Mouse (Mus musculus) intestine, postnatal 0 days (tissue): ENCODE results near the gene Mcur1. TPM values are rescaled to one million over a fixed set of nuclear protein-coding genes. Genes with fewer than 3 reads are reported as not detected.
A peak's percentile ranks its signal among the peaks of the same experiment; 100 is the strongest.

ENCODE experiments used
- ATAC-seq: fragments of 200-750 bp; cut with Nextera tagmentation; 2 replicates; pipeline ENCODE4 v1.8.0; 2017; ENCODE audit warnings: mild to moderate bottlenecking, moderate TSS enrichment, moderate library complexity
- H3K27ac ChIP-seq: fragments of 300-500 bp; sonication (generic); 2 replicates; pipeline ENCODE4 v1.5.1; 2014; ENCODE audit warnings: mild to moderate bottlenecking, low read depth, low read length, moderate library complexity
- H3K27me3 ChIP-seq: fragments of 300-500 bp; sonication (generic); replicated peaks from 2 replicates; pipeline ENCODE4 v1.6.1; 2014; ENCODE audit warnings: low read length, mixed read lengths; ENCODE audit not compliant: control insufficient read depth, insufficient read depth
- H3K36me3 ChIP-seq: fragments of 300-500 bp; sonication (generic); 2 replicates; pipeline ENCODE4 v1.6.1; 2014; ENCODE audit warnings: mild to moderate bottlenecking, moderate library complexity; ENCODE audit not compliant: control insufficient read depth, insufficient read depth
- H3K4me1 ChIP-seq: fragments of 300-500 bp; sonication (generic); replicated peaks from 2 replicates; pipeline ENCODE4 v1.6.1; 2014; ENCODE audit warnings: antibody characterized with exemption, low read length, mixed read lengths; ENCODE audit not compliant: control insufficient read depth, insufficient read depth
- H3K4me2 ChIP-seq: fragments of 300-500 bp; sonication (generic); replicated peaks from 2 replicates; pipeline ENCODE4 v1.6.1; 2014; ENCODE audit warnings: low read depth, mild to moderate bottlenecking, moderate library complexity
- H3K4me3 ChIP-seq: fragments of 300-500 bp; sonication (generic); 2 replicates; pipeline ENCODE4 v1.5.1; 2014; ENCODE audit warnings: low read depth, low read length
- H3K9ac ChIP-seq: fragments of 300-500 bp; sonication (generic); 2 replicates; pipeline ENCODE4 v1.6.1; 2014; ENCODE audit warnings: mild to moderate bottlenecking, low read depth, low read length
- H3K9me3 ChIP-seq: fragments of 300-500 bp; sonication (generic); 2 replicates; pipeline ENCODE4 v1.6.1; 2016; ENCODE audit warnings: mixed run types; ENCODE audit not compliant: control insufficient read depth
- CTCF ChIP-seq: sonication (generic); IDR thresholded peaks from 2 replicates; pipeline ENCODE4 v1.5.1; 2016; ENCODE audit warnings: low read depth, mild to moderate bottlenecking, control low read depth, antibody characterized with exemption, moderate library complexity
- WGBS: fragments of 180-500 bp; shearing (Covaris S2); extraction: QIAGEN DNeasy Blood & Tissue Kit; methylation state at CpG from one replicate; pipeline ENCODE4 v1.1.7; 2014; 5-methylcytosine and 5-hydroxymethylcytosine counted together
- polyA plus RNA-seq: library from polyadenylated mRNA; unstranded; fragments of >200 nt; fragmentation: Nextera tagmentation; extraction: Ambion mirVana; gene quantifications from 2 replicates; pipeline ENCODE4 v1.2.1, GENCODE M21; 2015

The Mcur1 gene
- polyA plus RNA-seq, 1 experiment from 2014 or later = 15.4 TPM

DNA sequence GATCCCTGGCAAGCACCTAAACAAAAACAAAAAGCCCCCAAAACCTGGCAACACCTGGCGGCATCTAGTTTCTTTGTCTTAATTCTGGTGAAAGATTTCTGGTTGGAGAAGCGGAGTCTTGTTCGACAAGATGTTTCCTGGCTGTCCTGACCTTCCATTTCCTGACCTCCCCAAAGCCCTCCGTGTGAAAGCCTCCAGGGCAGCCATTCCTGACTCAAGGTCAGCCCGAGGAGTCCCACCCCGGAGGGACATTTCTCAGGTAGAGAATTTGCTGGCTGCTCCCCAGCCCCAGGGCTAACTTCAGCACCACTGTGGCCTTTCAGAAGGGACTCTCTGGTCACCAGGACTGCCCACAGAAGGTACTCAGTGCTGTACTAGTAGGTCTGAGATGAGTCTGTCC is 22.1 kb downstream of the Mcur1 start:
- TF ChIP-seq CTCF = no peak
- WGBS = 56% methylated on average over 6 of the region's 6 CpGs
- no peaks in the 10 kb centered on the region for H3K4me1 ChIP-seq
- no peak overlapping the region for H3K9ac ChIP-seq
- no peaks in the 10 kb centered on the region; the same call in 1 of the 2 replicates for H3K36me3 ChIP-seq
- H3K9me3 ChIP-seq = no peaks in the 10 kb centered on the region
- H3K4me2 ChIP-seq = no peak overlapping the region
- no peaks in the 10 kb centered on the region for H3K27me3 ChIP-seq
- no peak overlapping the region for H3K4me3 ChIP-seq
- H3K27ac ChIP-seq = no peak overlapping the region
- no peak for ATAC-seq

DNA sequence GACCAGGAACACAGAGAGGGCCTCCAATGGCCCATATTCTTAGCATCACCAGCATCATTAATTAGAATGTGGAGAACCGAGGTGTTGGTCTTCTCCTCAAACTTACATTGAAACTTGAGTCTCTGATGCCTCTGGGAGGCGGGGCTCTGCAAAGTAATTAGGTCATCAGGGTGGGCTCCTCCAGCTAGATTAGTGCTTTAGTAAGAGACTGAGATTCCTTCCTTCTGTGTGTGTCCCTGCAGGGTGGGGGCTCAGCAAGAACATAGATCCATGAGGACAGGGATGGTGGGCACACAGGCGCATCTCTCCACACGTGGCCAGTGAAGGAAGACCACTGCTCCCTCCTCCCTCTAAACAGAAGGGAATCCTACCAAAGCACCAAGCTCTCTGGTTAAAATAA is 26.0 kb downstream of the Mcur1 start:
- no peaks in the 10 kb centered on the region for H3K36me3 ChIP-seq
- no peak overlapping the region for H3K4me2 ChIP-seq
- H3K9me3 ChIP-seq = no peaks in the 10 kb centered on the region
- 87% methylated on average over 4 of the region's 4 CpGs for WGBS
- ATAC-seq = no peak
- H3K27me3 ChIP-seq = no peaks in the 10 kb centered on the region
- TF ChIP-seq CTCF = no peak
- H3K9ac ChIP-seq = no peak overlapping the region
- no peak overlapping the region for H3K4me3 ChIP-seq
- H3K27ac ChIP-seq = no peak overlapping the region
- H3K4me1 ChIP-seq = no peaks in the 10 kb centered on the region

- no peaks in the 10 kb centered on the region for H3K36me3 ChIP-seq
- H3K4me2 ChIP-seq = 0 out of 2 replicates have a peak overlapping the region, but pooled peaks have one; percentile 24
- H3K27ac ChIP-seq = no peak overlapping the region
- peak; percentile 32; the same call in 1 of the 2 replicates for TF ChIP-seq CTCF
- peak; percentile 74; the same call in 1 of the 2 replicates for ATAC-seq
- no peaks in the 10 kb centered on the region for H3K9me3 ChIP-seq
- H3K4me3 ChIP-seq = no peak overlapping the region
- no peak overlapping the region for H3K9ac ChIP-seq
- no peaks in the 10 kb centered on the region for H3K27me3 ChIP-seq
- WGBS = 23% methylated on average over 13 of the region's 13 CpGs
- no peaks in the 10 kb centered on the region for H3K4me1 ChIP-seq
Measured at GRCm38 (mm10) chr13:43530832-43531693, 28.9 kb downstream of the Mcur1 start.

DNA sequence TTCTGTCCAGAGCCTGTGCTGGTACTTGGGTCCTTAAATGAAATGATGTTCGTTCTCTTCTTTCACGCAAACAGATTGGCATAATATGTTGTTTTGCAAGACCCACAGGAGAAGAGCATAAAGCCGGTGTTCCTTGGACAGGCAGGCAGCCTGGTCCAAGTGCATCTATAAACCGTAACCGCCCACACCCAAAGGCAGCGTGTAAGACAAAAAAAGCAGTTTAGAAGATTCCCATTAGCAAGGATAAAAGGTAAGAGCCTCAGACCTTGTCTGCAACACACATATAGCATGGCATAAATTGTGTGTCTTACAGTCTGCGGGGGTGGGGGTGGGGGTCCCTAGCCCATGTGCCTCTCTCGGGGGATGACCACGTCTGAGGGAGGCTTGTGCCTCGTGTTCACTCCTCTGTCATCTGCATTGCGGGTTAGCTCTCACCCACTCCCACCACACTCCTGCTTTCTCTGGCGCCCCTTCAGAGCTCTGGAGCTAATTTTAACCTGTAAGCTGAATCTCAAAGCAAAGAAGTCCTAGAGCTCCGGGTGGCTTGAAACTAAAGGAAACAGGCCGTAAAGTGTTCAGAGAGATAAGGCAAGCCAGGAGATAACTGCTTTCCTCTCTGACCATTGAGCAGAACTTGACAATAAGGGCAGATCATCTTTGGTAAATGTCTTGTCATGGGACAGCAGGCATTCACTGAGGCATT is 29.7 kb downstream of the Mcur1 start:
- no peaks in the 10 kb centered on the region for H3K27me3 ChIP-seq
- H3K27ac ChIP-seq = no peak overlapping the region
- H3K36me3 ChIP-seq = no peaks in the 10 kb centered on the region
- no peak overlapping the region for H3K4me2 ChIP-seq
- WGBS = 58% methylated on average over 14 of the region's 14 CpGs
- 0 out of 2 replicates have a peak, but pooled peaks cover 2% of the 10 kb centered on the region for H3K4me1 ChIP-seq
- no peak for ATAC-seq
- H3K4me3 ChIP-seq = no peak overlapping the region
- no peak overlapping the region for H3K9ac ChIP-seq
- TF ChIP-seq CTCF = no peak
- H3K9me3 ChIP-seq = no peaks in the 10 kb centered on the region

GRCm38 (mm10) chr13:43526289-43526688 is 33.7 kb downstream of the Mcur1 start:
- H3K4me1 ChIP-seq = peaks cover 8% of the 10 kb centered on the region; the same call in 1 of the 2 replicates
- no peak overlapping the region for H3K9ac ChIP-seq
- TF ChIP-seq CTCF = no peak
- 61% methylated on average over 5 of the region's 5 CpGs for WGBS
- H3K27ac ChIP-seq = no peak overlapping the region
- no peaks in the 10 kb centered on the region for H3K27me3 ChIP-seq
- no peaks in the 10 kb centered on the region for H3K9me3 ChIP-seq
- no peak for ATAC-seq
- H3K4me3 ChIP-seq = no peak overlapping the region
- no peaks in the 10 kb centered on the region for H3K36me3 ChIP-seq
- H3K4me2 ChIP-seq = no peak overlapping the region
